In genomic region chr5:142904208-142905037, GRCm38 (mm10) we compare ENCODE assay signal across 8 mouse cellular contexts. TPM values are rescaled to one million over a fixed set of nuclear protein-coding genes. Genes with fewer than 3 reads are reported as not detected.
A peak's percentile ranks its signal among the peaks of the same experiment; 100 is the strongest.
DNase-seq lines count a peak whose midpoint lies in the region; ATAC-seq and TF ChIP-seq lines count a peak whose summit lies in the region.

No protein-coding gene starts in this region.

- 83% methylated on average over 19 of the region's 19 CpGs for WGBS in forebrain, embryonic 13.5 days
- 74% methylated on average over 19 of the region's 19 CpGs for WGBS in limb, embryonic 13.5 days
- 59% methylated on average over 19 of the region's 19 CpGs for WGBS in stomach, embryonic 16.5 days

- H3K4me3 ChIP-seq in C2C12 (ENCODE audit: insufficient read depth, poor library complexity, severe bottlenecking) = peak overlapping the region; percentile 99
- H3K4me3 ChIP-seq in forebrain, embryonic 13.5 days = peak overlapping the region; percentile 100
- peak overlapping the region; percentile 99 for H3K4me3 ChIP-seq in limb, embryonic 13.5 days
- peak overlapping the region; percentile 86 for H3K4me3 ChIP-seq in stomach, embryonic 16.5 days (replicated peaks; ENCODE audit: low read length)

- peak overlapping the region; percentile 100 for H3K27ac ChIP-seq in forebrain, embryonic 13.5 days
- H3K27ac ChIP-seq in limb, embryonic 13.5 days = peak overlapping the region; percentile 100
- H3K27ac ChIP-seq in stomach, embryonic 16.5 days (ENCODE audit: low read length) = peak overlapping the region; percentile 100

- H3K9me3 ChIP-seq in forebrain, embryonic 13.5 days (replicated peaks) = no peaks in the 10 kb centered on the region
- no peaks in the 10 kb centered on the region for H3K9me3 ChIP-seq in limb, embryonic 13.5 days
- no peaks in the 10 kb centered on the region for H3K9me3 ChIP-seq in stomach, embryonic 16.5 days (replicated peaks; ENCODE audit: control insufficient read depth, low read length)

- peak overlapping the region; percentile 93 for H3ac ChIP-seq in C2C12 (ENCODE audit: control insufficient read depth, insufficient read length, low read depth)

- H3K4me1 ChIP-seq in forebrain, embryonic 13.5 days = peaks cover 55% of the 10 kb centered on the region
- peaks cover 51% of the 10 kb centered on the region for H3K4me1 ChIP-seq in limb, embryonic 13.5 days
- peaks cover 31% of the 10 kb centered on the region for H3K4me1 ChIP-seq in stomach, embryonic 16.5 days (ENCODE audit: control insufficient read depth, insufficient read depth, low read length)

- DNase-seq in heart, adult 11 months = peak; percentile 96
- DNase-seq in heart, postnatal 4 days = no peak
- no peak for DNase-seq in frontal cortex, postnatal 10 days (ENCODE audit: low spot score in 2 of 2)

- peaks cover 30% of the 10 kb centered on the region for H3K79me3 ChIP-seq in C2C12 (ENCODE audit: low read depth)

- H3K79me2 ChIP-seq in C2C12 (ENCODE audit: control insufficient read depth, insufficient read depth) = peaks cover 71% of the 10 kb centered on the region

- H3K36me3 ChIP-seq in C2C12 (ENCODE audit: control insufficient read depth, insufficient read depth) = peaks cover 59% of the 10 kb centered on the region
- peaks cover 60% of the 10 kb centered on the region for H3K36me3 ChIP-seq in forebrain, embryonic 13.5 days (ENCODE audit: poor library complexity, severe bottlenecking)
- H3K36me3 ChIP-seq in limb, embryonic 13.5 days = peaks cover 58% of the 10 kb centered on the region
- peaks cover 39% of the 10 kb centered on the region for H3K36me3 ChIP-seq in stomach, embryonic 16.5 days (ENCODE audit: control insufficient read depth, insufficient read depth, low read length)

- H3K27me3 ChIP-seq in C2C12 (ENCODE audit: control insufficient read depth, insufficient read depth, insufficient read length) = no peaks in the 10 kb centered on the region
- no peaks in the 10 kb centered on the region for H3K27me3 ChIP-seq in forebrain, embryonic 13.5 days
- H3K27me3 ChIP-seq in limb, embryonic 13.5 days = no peaks in the 10 kb centered on the region
- H3K27me3 ChIP-seq in stomach, embryonic 16.5 days (ENCODE audit: control insufficient read depth, insufficient read depth, low read length) = no peaks in the 10 kb centered on the region

- no peak for TF ChIP-seq CTCF in C2C12 (IDR thresholded peaks at IDR 0.05; ENCODE audit: control insufficient read depth, insufficient read depth, insufficient read length)

- peak overlapping the region; percentile 100 for H3K9ac ChIP-seq in forebrain, embryonic 13.5 days
- peak overlapping the region; percentile 100 for H3K9ac ChIP-seq in limb, embryonic 13.5 days
- peak overlapping the region; percentile 100 for H3K9ac ChIP-seq in stomach, embryonic 16.5 days (ENCODE audit: low read length)

- H3K4me2 ChIP-seq in forebrain, embryonic 13.5 days = peak overlapping the region; percentile 87
- H3K4me2 ChIP-seq in limb, embryonic 13.5 days (replicated peaks) = peak overlapping the region; percentile 85
- H3K4me2 ChIP-seq in stomach, embryonic 16.5 days (ENCODE audit: low read depth, low read length) = peak overlapping the region; percentile 85

- no peak for ATAC-seq in forebrain, embryonic 13.5 days
- ATAC-seq in limb, embryonic 13.5 days (ENCODE audit: low FRiP score, low read depth) = no peak
- no peak for ATAC-seq in stomach, embryonic 16.5 days (ENCODE audit: insufficient read depth, low FRiP score)
- ATAC-seq in granulocyte monocyte progenitor cell, adult 5-6 weeks (replicated peaks; ENCODE audit: poor library complexity, severe bottlenecking) = no peak

TF ChIP-seq in C2C12, 6 proteins besides CTCF, POLR2A, EP300 and RAD21:
- no peak for TF ChIP-seq CEBPB (IDR thresholded peaks at IDR 0.05; ENCODE audit: low read depth)
- TF ChIP-seq MAX (IDR thresholded peaks at IDR 0.05) = no peak
- no peak for TF ChIP-seq USF1 (IDR thresholded peaks at IDR 0.05; ENCODE audit: low read depth)
- TF ChIP-seq MYOG (IDR thresholded peaks at IDR 0.05; ENCODE audit: control insufficient read depth, extremely low read depth, insufficient read length) = no peak
- no peak for TF ChIP-seq MYOD1 (IDR thresholded peaks at IDR 0.05; ENCODE audit: control insufficient read depth, insufficient read length, low read depth)
- no peak for TF ChIP-seq FOSL1 (IDR thresholded peaks at IDR 0.05; ENCODE audit: insufficient read depth, low read length, poor library complexity, severe bottlenecking)

RNA-seq across cellular contexts. Expression of gene Actb, which starts 2.1 kb away (rescaled TPM):
- total RNA-seq in heart, postnatal 4 days (2021) = 1,000 to 10,000 TPM; 2,345 to 2,495 TPM
- polyA plus RNA-seq in C2C12 (2012; fragmentation: generic; extraction: Trizol) = 6,665 TPM
- polyA plus RNA-seq in forebrain, embryonic 13.5 days (2015; fragmentation: Nextera tagmentation; extraction: Ambion mirVana) = 15,903 and 18,325 TPM in 2 replicates
- 15,880 and 15,896 TPM in 2 replicates for polyA plus RNA-seq in limb, embryonic 13.5 days (2015; fragmentation: Nextera tagmentation; extraction: Ambion mirVana)
- polyA plus RNA-seq in stomach, embryonic 16.5 days (2015; fragmentation: Nextera tagmentation; extraction: Ambion mirVana) = 14,659 and 15,131 TPM in 2 replicates
- 2,571 and 3,677 TPM in 2 replicates for total RNA-seq in granulocyte monocyte progenitor cell, adult 5-6 weeks (2014; fragmentation: Nextera tagmentation)
- 2,475 and 4,369 TPM in 2 replicates for total RNA-seq in granulocyte monocyte progenitor cell, adult 5-6 weeks (2017)

RNA-seq across cellular contexts. Expression of gene Fbxl18, which starts 9.2 kb away (rescaled TPM):
- total RNA-seq in heart, postnatal 4 days (2021) = 1 to 10 TPM; 9.4 to 9.5 TPM
- 9.5 TPM for polyA plus RNA-seq in C2C12 (2012; fragmentation: generic; extraction: Trizol)
- polyA plus RNA-seq in forebrain, embryonic 13.5 days (2015; fragmentation: Nextera tagmentation; extraction: Ambion mirVana) = 30.7 and 35.1 TPM in 2 replicates
- 14.1 and 16.1 TPM in 2 replicates for polyA plus RNA-seq in limb, embryonic 13.5 days (2015; fragmentation: Nextera tagmentation; extraction: Ambion mirVana)
- 8.2 and 9.7 TPM in 2 replicates for polyA plus RNA-seq in stomach, embryonic 16.5 days (2015; fragmentation: Nextera tagmentation; extraction: Ambion mirVana)
- total RNA-seq in granulocyte monocyte progenitor cell, adult 5-6 weeks (2014; fragmentation: Nextera tagmentation) = 4.0 and 4.1 TPM in 2 replicates
- 1.7 and 2.4 TPM in 2 replicates for total RNA-seq in granulocyte monocyte progenitor cell, adult 5-6 weeks (2017)

RNA-seq across cellular contexts. Expression of gene Fscn1, which starts 55.7 kb away (rescaled TPM):
- total RNA-seq in heart, postnatal 4 days (2021) = 100 to 1,000 TPM; 145 to 173 TPM
- polyA plus RNA-seq in C2C12 (2012; fragmentation: generic; extraction: Trizol) = 583 TPM
- 521 and 522 TPM in 2 replicates for polyA plus RNA-seq in forebrain, embryonic 13.5 days (2015; fragmentation: Nextera tagmentation; extraction: Ambion mirVana)
- 421 and 428 TPM in 2 replicates for polyA plus RNA-seq in limb, embryonic 13.5 days (2015; fragmentation: Nextera tagmentation; extraction: Ambion mirVana)
- polyA plus RNA-seq in stomach, embryonic 16.5 days (2015; fragmentation: Nextera tagmentation; extraction: Ambion mirVana) = 161 and 176 TPM in 2 replicates
- not detected in 2 replicates for total RNA-seq in granulocyte monocyte progenitor cell, adult 5-6 weeks (2014; fragmentation: Nextera tagmentation)
- not detected in 2 replicates for total RNA-seq in granulocyte monocyte progenitor cell, adult 5-6 weeks (2017)
